Mouse (Mus musculus) regulatory T cell (primary cell): ENCODE measurements around the gene Aip.

Experiments used
- in situ Hi-C: fragments of 300-600 bp; cut with MboI, MseI; formaldehyde crosslinking; loops from one replicate; pipeline ENCODE4 v1.15.1; 2025; ENCODE audit warnings: high pct_unique_total_duplicates

Aip gene

GRCm38 (mm10) chr19:4114551-4114950 is 11.1 kb downstream of the Aip start:
- in situ Hi-C loops = loop anchor here (10.0 kb wide), 3 partner anchors 60 to 990 kb away; partner anchors contain the start of genes Carns1, Cpt1a and Rab1b

- in situ Hi-C loops = loop anchor here (10.0 kb wide), 3 partner anchors 61 to 991 kb away; partner anchors contain the start of genes Carns1, Cpt1a and Rab1b
Observed at GRCm38 (mm10) chr19:4113806-4114230, 11.8 kb downstream of the Aip start.

DNA sequence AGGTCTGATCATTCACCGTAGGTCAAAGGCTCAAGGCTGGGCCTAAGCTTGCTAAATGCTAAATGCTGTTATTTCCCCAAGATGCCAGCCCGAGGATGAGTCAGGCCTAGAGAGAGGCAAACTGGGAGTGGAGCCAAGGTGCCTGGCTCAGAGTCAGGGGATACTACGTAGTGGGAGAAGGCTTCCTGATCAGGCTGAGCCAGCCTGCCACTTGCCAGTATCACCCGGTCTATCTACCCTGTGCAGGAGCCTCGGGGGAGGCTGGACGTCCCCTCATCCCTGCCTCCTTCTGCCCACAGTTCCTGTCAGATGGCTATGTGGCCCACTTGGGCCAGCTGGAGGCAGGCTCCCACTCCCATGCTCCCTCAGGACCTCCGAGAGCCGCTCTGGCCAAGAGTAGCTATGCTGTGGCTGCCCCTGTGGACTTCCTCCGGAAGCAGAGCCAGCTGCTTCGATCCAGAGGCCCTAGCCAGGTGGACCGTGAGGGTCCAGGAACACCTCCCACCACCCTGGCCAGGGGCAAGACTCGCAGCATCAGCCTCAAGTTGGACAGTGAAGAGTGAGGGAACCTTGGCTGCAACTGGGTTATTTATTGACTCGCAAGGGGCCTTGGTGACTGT is 12.4 kb downstream of the Aip start:
- in situ Hi-C loops = loop anchor here (10.0 kb wide), 3 partner anchors 62 to 992 kb away; partner anchors contain the start of genes Carns1, Cpt1a and Rab1b

- in situ Hi-C loops = loop anchor here (10.0 kb wide), 3 partner anchors 62 to 992 kb away; partner anchors contain the start of genes Carns1, Cpt1a and Rab1b
Observed at GRCm38 (mm10) chr19:4112063-4112960, 13.3 kb downstream of the Aip start.

DNA sequence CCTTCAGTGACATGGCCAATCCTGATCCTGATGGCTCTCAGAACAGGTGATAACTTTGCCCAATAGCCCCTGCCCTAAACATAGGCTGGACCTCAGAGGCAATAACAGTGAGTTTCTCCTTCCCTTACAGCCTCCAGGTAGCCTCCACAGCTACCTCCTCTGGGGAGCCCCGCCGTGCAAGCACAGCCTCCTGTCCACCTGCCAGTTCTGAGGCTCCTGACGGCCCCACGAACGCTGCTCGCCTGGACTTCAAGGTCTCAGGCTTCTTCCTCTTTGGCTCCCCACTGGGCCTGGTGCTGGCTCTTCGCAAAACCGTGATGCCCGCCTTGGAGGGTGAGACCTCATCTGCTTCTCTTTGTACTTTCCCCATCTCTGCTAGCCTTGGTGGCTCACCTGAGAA is 17.1 kb downstream of the Aip start:
- in situ Hi-C loops = no loop called here

- in situ Hi-C loops = no loop called here
Observed at GRCm38 (mm10) chr19:4106654-4107053, 19.0 kb downstream of the Aip start.

GRCm38 (mm10) chr19:4104675-4105194 is 20.9 kb downstream of the Aip start:
- in situ Hi-C loops = no loop called here

- in situ Hi-C loops = no loop called here
Observed at GRCm38 (mm10) chr19:4103792-4104191, 21.9 kb downstream of the Aip start.

DNA sequence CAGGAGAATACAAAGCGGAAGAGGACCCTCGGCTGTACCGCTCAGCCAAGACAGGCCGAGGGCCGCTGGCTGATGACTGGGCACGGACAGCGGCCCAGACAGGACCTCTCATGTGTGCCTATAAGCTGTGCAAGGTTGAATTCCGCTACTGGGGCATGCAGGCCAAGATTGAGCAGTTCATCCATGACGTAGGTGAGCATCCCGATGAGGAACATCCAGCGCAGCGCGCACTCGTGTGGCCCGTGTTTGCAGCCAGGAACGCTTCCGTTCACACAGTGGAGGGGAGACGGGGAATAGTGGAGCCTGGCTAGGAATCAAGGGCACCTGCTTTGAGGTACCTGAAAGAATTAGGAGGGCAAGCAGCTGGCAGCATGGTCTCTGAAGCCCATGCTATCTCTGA is 22.4 kb downstream of the Aip start:
- in situ Hi-C loops = no loop called here

GRCm38 (mm10) chr19:4102626-4103025 is 23.0 kb downstream of the Aip start:
- in situ Hi-C loops = no loop called here

- in situ Hi-C loops = no loop called here
Observed at GRCm38 (mm10) chr19:4102049-4102448, 23.6 kb downstream of the Aip start.

DNA sequence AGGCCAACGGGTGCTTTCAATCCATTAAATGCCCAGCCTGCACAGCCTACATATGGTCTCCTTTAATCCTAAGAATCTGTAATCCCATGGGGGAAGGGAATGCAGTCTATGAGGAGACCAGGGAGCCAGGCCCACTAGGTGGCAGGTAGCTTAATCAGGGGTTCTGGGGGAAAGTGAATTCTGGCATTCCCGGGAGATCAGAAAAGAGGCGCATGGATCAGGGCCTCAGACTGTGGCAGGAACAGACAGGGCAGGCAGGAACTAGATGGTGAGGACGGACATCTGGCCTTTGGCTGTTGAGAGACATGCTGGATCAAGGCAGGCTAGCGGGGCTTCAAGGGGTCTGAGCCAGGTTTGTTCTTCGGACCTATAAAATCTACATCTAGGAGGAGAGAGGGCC is 24.2 kb downstream of the Aip start:
- in situ Hi-C loops = no loop called here

DNA sequence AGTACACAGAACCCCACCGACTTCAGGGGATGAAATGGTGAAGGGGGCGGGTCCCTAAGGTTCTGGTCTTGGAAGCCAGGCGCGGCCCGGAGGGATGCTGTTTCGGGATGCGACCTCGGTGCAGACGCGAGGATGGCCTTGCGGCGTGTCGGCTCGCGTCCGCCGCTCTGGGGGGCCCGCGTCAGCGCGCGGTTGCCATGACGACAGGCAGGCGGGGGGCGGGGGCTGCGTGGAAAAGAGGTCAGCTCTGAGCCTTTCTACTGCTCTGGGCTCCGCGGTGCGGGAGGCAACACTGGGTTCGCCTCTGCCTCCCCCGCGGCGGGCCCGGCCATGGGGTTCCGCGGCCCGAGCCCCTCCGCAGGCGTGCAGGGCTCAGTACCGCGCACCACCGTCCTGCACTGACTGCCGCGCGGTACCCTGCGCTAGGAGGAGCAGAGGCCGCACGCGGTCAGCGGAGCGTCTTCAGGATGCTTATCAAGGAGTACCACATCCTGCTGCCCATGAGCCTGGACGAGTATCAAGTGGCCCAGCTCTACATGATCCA is 24.9 kb downstream of the Aip start:
- in situ Hi-C loops = no loop called here

- in situ Hi-C loops = no loop called here
Observed at GRCm38 (mm10) chr19:4099837-4100717, 25.6 kb downstream of the Aip start, which contains the start of gene Pitpnm1. Gene Pitpnm1 (plus strand): TSS chr19:4099998.

DNA sequence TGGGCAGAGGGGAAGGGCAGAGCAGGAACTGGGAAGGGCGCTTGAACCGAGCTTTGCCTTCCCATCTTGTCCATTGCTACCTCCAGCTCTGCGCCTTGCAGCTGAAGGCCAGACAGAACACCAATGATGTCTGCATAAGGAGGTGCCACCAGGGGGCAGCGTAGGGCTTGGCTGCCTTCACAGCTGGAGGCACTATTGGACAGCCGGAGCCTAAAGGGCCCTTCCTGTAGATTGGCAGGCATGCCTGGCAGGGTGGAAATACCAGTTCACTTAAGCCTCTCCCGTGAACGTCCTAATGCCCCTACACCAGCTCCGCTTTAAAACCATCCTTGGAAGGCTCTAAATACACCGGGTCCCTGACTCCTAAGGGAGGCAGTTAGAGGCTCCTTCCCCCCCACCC is 26.6 kb downstream of the Aip start:
- in situ Hi-C loops = no loop called here

- in situ Hi-C loops = no loop called here
Observed at GRCm38 (mm10) chr19:4098426-4098825, 27.2 kb downstream of the Aip start.

DNA sequence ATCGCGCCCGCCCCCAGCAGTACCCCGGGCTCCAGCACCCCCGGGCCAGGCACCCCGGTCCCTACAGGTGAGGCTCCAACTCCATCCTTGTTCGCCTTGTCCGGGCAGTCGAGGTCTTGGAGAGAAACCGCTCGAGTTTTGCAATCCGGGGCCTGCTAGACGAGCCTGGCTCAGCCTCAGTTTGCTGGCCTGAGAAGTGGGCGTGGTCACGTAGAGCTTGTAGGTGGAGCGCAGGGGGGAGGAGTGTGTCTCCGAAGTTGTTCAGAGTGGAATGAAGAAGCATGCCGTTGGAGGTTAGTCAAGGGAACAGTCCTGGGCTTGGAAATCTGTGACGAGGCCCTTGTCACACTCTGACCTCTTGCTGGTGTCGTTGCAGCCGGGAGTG is 28.2 kb downstream of the Aip start:
- in situ Hi-C loops = no loop called here

DNA sequence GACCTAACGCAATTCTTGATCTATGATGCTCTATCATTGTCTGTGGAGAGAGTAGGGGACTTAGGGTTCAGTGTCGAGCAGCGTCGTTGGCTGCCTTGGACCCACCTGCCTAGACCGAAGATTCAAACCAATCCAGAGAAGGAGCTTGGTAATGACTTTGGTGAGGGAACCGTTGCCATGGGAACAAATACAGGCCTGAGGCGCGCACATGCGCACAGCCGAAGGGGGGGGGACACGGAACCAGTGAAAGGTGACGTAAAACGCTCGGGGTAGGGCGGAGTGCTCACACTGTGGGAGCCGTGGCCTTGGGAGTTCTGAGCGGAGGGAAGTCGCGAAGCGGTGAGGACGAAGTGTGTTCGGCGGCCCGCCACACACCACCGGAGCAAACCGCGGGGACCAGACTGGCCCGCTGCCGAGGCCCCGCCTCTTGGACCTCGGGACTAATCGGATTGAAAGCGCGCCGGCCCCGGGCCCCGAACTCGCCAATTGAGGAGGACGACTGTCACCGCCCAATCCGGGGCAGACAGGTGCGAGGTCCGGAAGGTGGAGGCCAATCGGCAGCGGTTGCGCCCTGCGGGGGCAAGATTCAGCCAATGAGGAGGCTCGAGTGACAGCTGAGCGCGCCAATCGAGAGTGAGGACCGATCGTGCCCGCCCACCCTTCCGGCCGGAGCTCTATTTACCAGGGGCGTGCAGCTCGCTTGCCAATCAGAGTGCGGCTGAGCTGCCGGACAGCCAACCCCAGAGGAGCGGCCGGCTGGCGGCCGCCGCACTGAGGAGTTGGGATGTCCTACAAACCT is 28.8 kb downstream of the Aip start, which contains the start of gene Cdk2ap2:
Cdk2ap2 (plus strand) TSS at position 541 of the 799 bp plus-strand sequence.
- in situ Hi-C loops = no loop called here

- in situ Hi-C loops = no loop called here
Observed at GRCm38 (mm10) chr19:4095802-4096201, 29.9 kb downstream of the Aip start.

DNA sequence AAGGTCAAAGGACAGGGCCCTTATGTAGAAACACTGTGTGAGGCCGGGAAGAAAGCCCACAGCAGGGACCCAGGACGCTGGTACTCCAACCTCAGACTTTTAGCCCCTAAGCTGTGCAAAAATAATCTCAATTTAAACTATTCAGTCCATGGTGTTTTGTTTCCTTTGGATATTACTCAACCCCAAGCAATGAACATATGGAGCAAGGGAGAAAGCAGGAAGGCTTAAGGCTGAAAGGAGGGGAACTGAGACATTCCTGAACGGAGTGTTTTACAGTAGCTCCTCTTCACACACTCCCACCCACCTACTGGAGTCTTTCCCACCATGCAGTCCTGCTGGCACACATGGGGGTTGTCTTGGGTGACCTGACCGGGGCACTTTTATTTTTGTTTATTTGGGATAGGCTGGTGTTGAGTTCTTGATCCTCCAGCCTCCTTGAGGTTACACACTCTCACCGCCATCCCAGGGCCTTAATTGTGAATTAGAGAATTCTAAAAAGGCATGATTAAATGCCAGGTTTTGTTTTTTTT is 30.8 kb downstream of the Aip start:
- in situ Hi-C loops = loop anchor here (5.0 kb wide), 1 partner anchor 38 kb away; the partner anchor contains the start of gene Gstp3
